Mouse (Mus musculus): ENCODE measurements around the gene Duox1.

- peak; percentile 71 for TF ChIP-seq CTCF (IDR thresholded peaks at IDR 0.05; ENCODE audit: extremely low read depth, insufficient read length, insufficient replicate concordance, low read depth, low read length)
- no peak; the same call in 1 of the 2 replicates for TF ChIP-seq POLR2A (IDR thresholded peaks at IDR 0.05; ENCODE audit: low read depth, low read length)
Observed at GRCm38 (mm10) chr2:122348531-122349131, 33.2 kb downstream of the Duox1 start.

Measured in small intestine, adult 2 months (tissue).